Mouse (Mus musculus): ENCODE results near the gene Lmntd2.

The Lmntd2 gene

GRCm38 (mm10) chr7:141191036-141191435, 22.8 kb downstream of the Lmntd2 start:
- DNase-seq (ENCODE audit: low spot score in 2 of 2): no peak

DNA sequence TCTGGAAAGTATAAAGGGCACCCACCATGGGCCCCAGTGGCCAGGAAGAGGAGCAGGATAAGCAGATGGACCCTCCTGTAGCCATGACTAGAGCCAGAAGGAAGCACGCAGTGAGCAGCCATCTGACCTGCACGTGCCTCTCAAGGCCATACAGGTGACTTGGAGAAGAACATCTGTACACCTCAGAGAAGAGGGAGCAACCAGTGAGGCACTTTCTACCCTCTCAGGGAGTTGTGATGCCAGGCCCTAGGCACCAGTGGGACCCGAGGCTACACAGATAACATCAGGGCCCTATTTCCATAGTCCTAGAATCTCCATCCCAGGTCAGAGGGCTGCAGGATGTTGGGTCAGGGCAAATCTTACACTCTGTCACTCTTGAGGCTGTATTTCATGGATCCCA, 23.7 kb downstream of the Lmntd2 start:
- no peak for DNase-seq (ENCODE audit: low spot score in 2 of 2)

GRCm38 (mm10) chr7:141188733-141189132, 25.1 kb downstream of the Lmntd2 start:
- no peak for DNase-seq (ENCODE audit: low spot score in 2 of 2)

GRCm38 (mm10) chr7:141188194-141188593, 25.7 kb downstream of the Lmntd2 start:
- DNase-seq (ENCODE audit: low spot score in 2 of 2): no peak

- DNase-seq (ENCODE audit: low spot score in 2 of 2): peak; percentile 62 to 75
Observed at GRCm38 (mm10) chr7:141176173-141176572, 37.7 kb downstream of the Lmntd2 start.

DNA sequence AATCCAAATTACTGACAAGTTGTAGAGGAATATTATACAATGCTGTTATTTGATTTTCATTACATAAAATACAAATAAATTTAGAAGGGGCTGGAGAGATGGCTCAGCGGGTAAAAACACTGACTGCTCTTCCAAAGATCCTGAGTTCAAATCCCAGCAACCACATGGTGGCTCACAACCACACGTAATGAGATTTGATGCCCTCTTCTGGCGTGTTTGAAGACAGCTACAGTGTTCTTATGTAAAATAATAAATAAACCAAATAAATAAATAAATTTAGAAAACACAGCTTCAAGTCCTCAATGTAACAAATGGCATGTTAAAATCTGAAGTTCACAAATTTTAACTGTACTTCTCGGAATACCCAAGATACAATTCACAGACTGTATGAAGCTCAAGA, 38.8 kb downstream of the Lmntd2 start:
- no peak for DNase-seq (ENCODE audit: low spot score in 2 of 2)

- DNase-seq (ENCODE audit: low spot score in 2 of 2): no peak
Observed at GRCm38 (mm10) chr7:141173323-141173850, 40.5 kb downstream of the Lmntd2 start.

DNA sequence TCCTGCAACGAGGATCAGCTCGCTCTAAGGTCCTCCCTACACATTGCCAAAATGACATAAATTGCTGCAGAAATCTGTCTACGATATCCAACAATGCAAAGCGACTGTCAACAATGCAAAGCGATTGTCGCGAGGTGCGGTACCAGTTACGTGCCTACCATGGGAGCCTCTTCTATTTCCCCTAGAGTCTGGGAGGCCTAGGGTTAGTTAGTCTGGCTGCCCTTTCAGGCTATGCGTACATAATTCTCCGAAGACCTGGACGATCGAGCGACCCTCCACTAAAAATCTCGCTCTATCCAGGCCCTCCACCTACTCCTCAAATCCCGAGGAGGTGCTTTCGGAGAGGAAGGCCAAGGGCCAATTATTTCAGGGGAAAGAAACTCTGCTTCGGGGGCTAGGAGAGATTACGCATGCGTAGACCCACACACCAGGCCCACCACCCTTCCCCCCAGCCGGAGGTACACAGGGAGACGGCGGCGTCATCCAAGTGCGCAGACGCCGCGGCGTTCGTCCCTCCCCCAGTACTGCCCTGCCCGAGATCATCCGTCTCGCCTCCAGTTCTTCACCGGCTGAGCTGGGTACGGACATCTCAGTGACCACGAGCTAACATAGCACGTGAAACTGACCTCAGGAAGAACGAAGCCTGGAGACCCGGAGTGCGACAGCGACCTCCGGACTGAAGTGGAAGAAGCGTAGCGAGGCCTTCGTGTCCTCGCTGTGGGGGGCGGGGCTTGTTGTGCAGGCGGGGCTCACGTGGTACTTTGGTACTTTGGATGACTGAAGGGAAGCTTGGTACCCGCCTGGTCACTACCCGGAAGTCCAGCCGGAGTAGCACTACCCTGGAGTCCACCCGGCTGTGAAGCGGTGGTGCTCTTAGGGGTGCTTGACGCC, 41.5 kb downstream of the Lmntd2 start, which contains the start of gene Rnh1:
Gene Rnh1, minus strand, starts transcription at position 742 of the 891 bp plus-strand sequence.
- DNase-seq (ENCODE audit: low spot score in 2 of 2): peak; percentile 85 to 86

- DNase-seq (ENCODE audit: low spot score in 2 of 2): no peak
Observed at GRCm38 (mm10) chr7:141169866-141170265, 44.0 kb downstream of the Lmntd2 start.

- DNase-seq (ENCODE audit: low spot score in 2 of 2): no peak
Observed at GRCm38 (mm10) chr7:141169300-141169699, 44.6 kb downstream of the Lmntd2 start.

- peak; percentile 78 to 85 for DNase-seq (ENCODE audit: low spot score in 2 of 2)
Observed at GRCm38 (mm10) chr7:141168518-141168953, 45.3 kb downstream of the Lmntd2 start.

DNA sequence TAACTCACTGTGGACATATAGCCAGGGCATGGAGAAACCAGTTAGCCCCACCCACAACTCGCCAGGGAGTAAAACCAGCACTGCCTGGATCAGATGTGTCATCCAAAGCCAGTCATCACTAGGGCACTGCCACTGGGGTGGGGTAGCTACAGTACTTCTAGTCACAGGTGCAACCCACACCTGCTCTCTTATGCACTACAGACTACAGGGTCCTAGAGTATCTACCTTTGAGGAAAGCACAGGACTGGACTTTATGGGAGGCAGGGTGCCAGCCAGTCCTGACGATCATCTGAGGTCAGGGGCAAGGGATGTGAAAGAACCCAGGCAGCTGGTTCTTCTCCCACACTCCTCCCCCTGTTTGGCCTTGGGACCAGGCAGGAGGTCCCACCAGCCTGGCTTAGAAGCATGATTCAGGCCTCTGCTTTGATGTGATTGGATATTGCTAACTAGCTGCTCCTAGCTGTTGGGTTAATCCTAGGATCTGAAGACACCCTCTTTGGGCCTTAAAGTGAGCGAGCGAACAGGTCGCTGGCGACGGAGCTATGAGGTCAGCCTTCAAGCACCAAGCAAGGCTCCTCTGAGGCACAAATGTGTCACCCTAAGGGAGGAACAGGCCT, 45.9 kb downstream of the Lmntd2 start:
- peak; percentile 37 to 66 for DNase-seq (ENCODE audit: low spot score in 2 of 2)

GRCm38 (mm10) chr7:141164850-141165249, 49.0 kb downstream of the Lmntd2 start:
- peak; percentile 45 to 73 for DNase-seq (ENCODE audit: low spot score in 2 of 2)

GRCm38 (mm10) chr7:141164397-141164796, 49.5 kb downstream of the Lmntd2 start:
- DNase-seq (ENCODE audit: low spot score in 2 of 2): no peak

All from urinary bladder, adult 18-20 months (tissue).